Mouse (Mus musculus): ENCODE measurements at regions not wholly inside any gene's neighbourhood (a gene's known extent, or its start where the extent isn't known, plus 50 kb on each side); places are given as distances from the start of the nearest gene placed in this dataset.
"Not testable (repeated sequence)": the region's sequence is repeated elsewhere in the genome, so short reads cannot be mapped to it uniquely, and the experiment has no call there.

- DNase-seq (ENCODE audit: inconsistent age in 2 of 2, low spot score in 1 of 2), result peak in 1 of 2 experiments; percentile 29
Observed at GRCm38 (mm10) chrX:50675356-50675755, 165.5 kb upstream of the Stk26 start.

GRCm38 (mm10) chrX:50657835-50658565 lies 182.8 kb upstream of the Stk26 start:
- DNase-seq (ENCODE audit: inconsistent age in 2 of 2, low spot score in 1 of 2), result peak; percentile 18 to 78

GRCm38 (mm10) chrX:50657180-50657834 lies 183.5 kb upstream of the Stk26 start:
- DNase-seq (ENCODE audit: inconsistent age in 2 of 2, low spot score in 1 of 2), result no peak

- not testable (repeated sequence) for DNase-seq (ENCODE audit: inconsistent age in 2 of 2, low spot score in 1 of 2)
Observed at GRCm38 (mm10) chrX:50655380-50655779, 185.5 kb upstream of the Stk26 start.

GRCm38 (mm10) chrX:50641347-50641746 lies 199.5 kb upstream of the Stk26 start:
- no peak for DNase-seq (ENCODE audit: inconsistent age in 2 of 2, low spot score in 1 of 2)

DNA sequence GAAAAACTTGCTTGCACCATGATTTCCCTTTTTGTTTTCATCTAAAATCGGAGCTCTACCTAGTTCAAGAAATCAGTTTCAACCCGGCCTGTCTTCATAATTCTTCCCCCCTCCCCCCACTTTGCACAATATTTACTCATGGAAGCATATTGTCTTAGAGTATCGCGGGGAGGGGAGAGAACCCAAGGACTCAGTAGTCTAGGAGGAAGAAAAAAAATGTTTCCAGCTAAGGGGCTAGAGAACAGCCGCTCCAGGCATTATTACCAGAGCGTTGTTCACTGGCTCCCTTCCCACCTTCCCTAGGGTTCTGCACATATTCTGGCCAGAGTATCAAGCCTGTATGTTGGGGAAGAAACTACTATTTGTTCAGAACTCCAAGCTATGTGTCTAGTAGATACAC lies 205.2 kb upstream of the Stk26 start:
- DNase-seq (ENCODE audit: inconsistent age in 2 of 2, low spot score in 1 of 2), result no peak

- peak; percentile 87 to 93 for DNase-seq (ENCODE audit: inconsistent age in 2 of 2, low spot score in 1 of 2)
Observed at GRCm38 (mm10) chrX:50634842-50635615, 205.8 kb upstream of the Stk26 start.

- no peak for DNase-seq (ENCODE audit: inconsistent age in 2 of 2, low spot score in 1 of 2)
Observed at GRCm38 (mm10) chrX:50632536-50632935, 204.2 kb upstream of the Olfr1324 start.

- DNase-seq (ENCODE audit: inconsistent age in 2 of 2, low spot score in 1 of 2), result peak in 1 of 2 experiments; percentile 71
Observed at GRCm38 (mm10) chrX:50625336-50625735, 197.0 kb upstream of the Olfr1324 start.

GRCm38 (mm10) chrX:50622984-50623455 lies 194.7 kb upstream of the Olfr1324 start:
- peak in 1 of 2 experiments; percentile 90 for DNase-seq (ENCODE audit: inconsistent age in 2 of 2, low spot score in 1 of 2)

DNA sequence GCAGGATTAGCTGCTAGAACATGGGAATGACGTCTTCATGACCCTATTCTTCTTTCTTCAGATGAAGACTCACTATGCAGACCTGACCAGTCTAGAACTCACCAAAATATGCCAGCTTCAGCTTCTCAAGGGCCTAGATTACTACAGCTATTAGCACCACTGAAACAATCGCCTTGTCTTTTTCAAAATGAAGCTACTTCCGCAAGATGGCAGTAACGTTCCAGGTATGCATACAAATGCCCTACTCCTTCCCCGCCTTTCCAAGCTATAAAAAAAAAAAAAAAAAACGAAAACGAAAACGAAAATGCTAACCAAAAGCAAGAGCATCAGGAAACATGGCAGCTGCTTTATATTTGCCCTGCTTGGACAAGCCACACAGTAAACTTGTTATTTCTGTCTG lies 192.6 kb upstream of the Olfr1324 start:
- peak in 1 of 2 experiments; percentile 52 for DNase-seq (ENCODE audit: inconsistent age in 2 of 2, low spot score in 1 of 2)

GRCm38 (mm10) chrX:50619919-50620318 lies 191.6 kb upstream of the Olfr1324 start:
- DNase-seq (ENCODE audit: inconsistent age in 2 of 2, low spot score in 1 of 2), result peak in 1 of 2 experiments; percentile 91

GRCm38 (mm10) chrX:50618936-50619335 lies 190.6 kb upstream of the Olfr1324 start:
- DNase-seq (ENCODE audit: inconsistent age in 2 of 2, low spot score in 1 of 2), result no peak

DNA sequence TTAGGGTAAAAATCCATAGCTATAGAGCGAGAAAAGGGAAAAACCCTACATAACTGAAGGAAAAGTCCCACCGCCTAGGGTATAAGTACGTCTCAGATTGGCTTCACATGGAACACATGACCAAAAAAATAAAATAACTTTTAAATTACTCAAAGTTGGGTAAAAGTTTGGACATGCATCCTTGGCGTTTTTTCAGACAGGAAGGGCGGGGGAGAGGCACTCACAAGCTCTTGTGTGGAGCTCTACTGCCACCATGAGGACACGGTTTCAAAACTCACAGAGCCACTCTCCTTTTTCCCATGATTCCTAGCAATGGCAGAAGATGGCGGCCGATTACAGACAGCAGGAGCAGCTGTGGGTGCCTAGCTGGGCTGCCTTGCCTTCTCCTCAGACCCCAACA lies 188.6 kb upstream of the Olfr1324 start:
- DNase-seq (ENCODE audit: inconsistent age in 2 of 2, low spot score in 1 of 2), result peak in 1 of 2 experiments; percentile 98

GRCm38 (mm10) chrX:50614874-50615273 lies 186.6 kb upstream of the Olfr1324 start:
- peak in 1 of 2 experiments; percentile 88 for DNase-seq (ENCODE audit: inconsistent age in 2 of 2, low spot score in 1 of 2)

GRCm38 (mm10) chrX:50614367-50614766 lies 186.1 kb upstream of the Olfr1324 start:
- peak in 1 of 2 experiments; percentile 85 for DNase-seq (ENCODE audit: inconsistent age in 2 of 2, low spot score in 1 of 2)

- peak in 1 of 2 experiments; percentile 89 for DNase-seq (ENCODE audit: inconsistent age in 2 of 2, low spot score in 1 of 2)
Observed at GRCm38 (mm10) chrX:50611765-50612591, 183.7 kb upstream of the Olfr1324 start.

GRCm38 (mm10) chrX:50608141-50608540 lies 179.8 kb upstream of the Olfr1324 start:
- not testable (repeated sequence) for DNase-seq (ENCODE audit: inconsistent age in 2 of 2, low spot score in 1 of 2)

GRCm38 (mm10) chrX:50607636-50608035 lies 179.3 kb upstream of the Olfr1324 start:
- DNase-seq (ENCODE audit: inconsistent age in 2 of 2, low spot score in 1 of 2), result peak in 1 of 2 experiments; percentile 90

GRCm38 (mm10) chrX:50605517-50605916 lies 177.2 kb upstream of the Olfr1324 start:
- peak in 1 of 2 experiments; percentile 88 for DNase-seq (ENCODE audit: inconsistent age in 2 of 2, low spot score in 1 of 2)
